Mouse (Mus musculus): Measurements from ENCODE around the gene Olfr465-ps1. TPM values are rescaled to one million over a fixed set of nuclear protein-coding genes. Genes with fewer than 3 reads are reported as not detected.

The Olfr465-ps1 gene
- polyA plus RNA-seq (2012; rRNA removed): not detected in 2 replicates

DNA sequence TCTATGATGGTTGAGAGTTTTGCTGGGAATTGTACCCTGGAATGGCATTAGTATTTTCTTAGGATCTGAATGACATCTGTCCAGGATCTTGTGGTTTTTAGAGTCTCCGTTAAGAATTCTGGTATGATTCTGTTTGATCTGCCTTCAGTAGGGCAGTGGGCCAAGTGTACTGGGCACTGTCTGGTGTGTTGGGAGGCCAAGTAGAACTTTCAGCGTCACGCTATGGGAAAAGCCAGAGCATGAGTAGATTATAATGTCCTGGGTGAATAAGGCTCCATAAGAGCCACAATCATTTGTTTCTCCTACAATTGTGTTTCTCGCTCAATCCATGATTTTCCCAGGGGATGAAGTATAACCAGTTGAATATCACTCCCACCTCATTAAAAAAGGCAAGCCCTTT lies at the start of gene Olfr465-ps1:
Olfr465-ps1 (plus strand) TSS at position 301 of the 400 bp plus-strand sequence.

DNA sequence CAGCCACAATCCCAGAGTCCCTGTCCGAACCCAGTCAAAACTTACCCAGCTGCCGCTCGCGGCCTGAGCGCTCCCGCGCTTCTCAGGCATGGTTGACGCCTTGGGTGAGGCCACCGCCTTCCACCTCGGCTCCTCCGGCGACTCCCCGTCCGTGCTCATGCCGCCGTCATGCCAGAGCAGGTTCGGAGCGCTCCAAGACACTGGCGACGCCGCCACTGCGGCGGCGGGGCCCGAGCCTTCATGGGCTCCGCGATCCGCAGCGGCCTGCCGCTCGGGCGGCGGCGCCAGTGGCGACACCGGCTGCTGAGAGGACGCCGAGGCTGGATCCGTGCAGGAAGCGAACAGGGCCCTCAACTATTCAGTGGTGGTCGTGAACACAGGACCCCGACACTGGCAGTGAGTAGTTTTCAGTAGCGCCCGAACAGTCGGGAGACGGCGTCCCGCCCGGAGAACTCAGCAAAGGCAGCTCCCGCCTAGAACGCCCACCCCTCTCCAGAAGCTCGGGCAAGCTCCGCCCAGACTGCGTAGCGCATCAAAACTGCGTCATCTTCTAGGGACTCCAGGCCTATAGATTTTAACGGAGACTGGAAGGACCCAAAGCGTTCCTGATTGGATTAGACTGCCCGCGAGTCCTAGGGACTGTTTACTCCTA lies 25.3 kb upstream of the Olfr465-ps1 start, which contains the start of gene Mfsd14b:
Mfsd14b (minus strand) TSS at position 517 of the 652 bp plus-strand sequence.

GRCm38 (mm10) chr13:65149940-65150339 lies 12.1 kb downstream of the Olfr465-ps1 start, which contains the start of gene Olfr466:
Gene Olfr466, plus strand, starts transcription at chr13:65150240.

Other genes with a start within 250 kb of the Olfr465-ps1 start
- under 0.01 TPM in 1 of 2 replicates, not detected in the other for gene Cntnap3, start 234.1 kb upstream of the Olfr465-ps1 start, polyA plus RNA-seq (2012; rRNA removed)
- gene Spata31, start 220.7 kb upstream of the Olfr465-ps1 start, polyA plus RNA-seq (2012; rRNA removed): not detected in 2 replicates
- gene Spata31d1c, start 105.0 kb upstream of the Olfr465-ps1 start, polyA plus RNA-seq (2012; rRNA removed): not detected in 2 replicates
- gene Prss47, start 85.3 kb upstream of the Olfr465-ps1 start, polyA plus RNA-seq (2012; rRNA removed): not detected in 2 replicates
- 15.9 and 17.6 TPM in 2 replicates for gene Mfsd14b, start 25.1 kb upstream of the Olfr465-ps1 start, polyA plus RNA-seq (2012; rRNA removed)
- not detected in 2 replicates for gene Olfr466, start 12.2 kb downstream of the Olfr465-ps1 start, polyA plus RNA-seq (2012; rRNA removed)
- not detected in 2 replicates for gene Nlrp4f, start 67.9 kb downstream of the Olfr465-ps1 start, polyA plus RNA-seq (2012; rRNA removed)
- not detected in 2 replicates for gene Gm10775, start 121.5 kb downstream of the Olfr465-ps1 start, polyA plus RNA-seq (2012; rRNA removed)
- 7.2 and 8.2 TPM in 2 replicates for gene Zfp369, start 140.7 kb downstream of the Olfr465-ps1 start, polyA plus RNA-seq (2012; rRNA removed)

Measured in liver, embryonic 14 days (tissue).